Mouse (Mus musculus): ENCODE measurements at regions not wholly inside any gene's neighbourhood (a gene's known extent, or its start where the extent isn't known, plus 50 kb on each side); places are given as distances from the start of the nearest gene placed in this dataset.

DNA sequence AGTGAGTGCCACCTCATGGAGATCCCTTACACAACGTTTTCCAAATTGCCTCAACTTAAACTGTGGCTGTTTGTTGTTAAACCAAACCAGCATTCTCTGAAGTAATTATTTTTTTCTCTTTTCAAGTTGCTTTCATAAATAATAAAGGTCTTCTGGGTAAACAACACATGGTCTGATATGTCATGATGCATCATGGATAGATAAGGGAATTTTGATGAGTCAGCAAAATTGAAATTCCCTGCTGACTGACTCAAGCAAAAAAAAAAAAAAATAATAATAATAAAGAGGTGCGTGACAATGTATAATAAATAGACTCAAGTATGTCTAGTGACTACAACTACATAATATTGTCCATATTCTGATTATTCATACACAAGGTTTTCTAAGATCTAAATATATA lies 201.8 kb downstream of the Adgb start:
- Histone ChIP-seq H3K27ac (no peak overlapping the region), H3K4me2 (no peak overlapping the region), H3K27me3 (no peaks in the 10 kb centered on the region), H3K4me3 (replicated peaks) (no peak overlapping the region), H3K9ac (no peak overlapping the region), H3K36me3 (no peaks in the 10 kb centered on the region), H3K9me3 (replicated peaks) (no peaks in the 10 kb centered on the region), H3K4me1 (no peaks in the 10 kb centered on the region)
- no peak for ATAC-seq (replicated peaks; ENCODE audit: low FRiP score)
- WGBS = 85% methylated on average over 2 of the region's 2 CpGs

DNA sequence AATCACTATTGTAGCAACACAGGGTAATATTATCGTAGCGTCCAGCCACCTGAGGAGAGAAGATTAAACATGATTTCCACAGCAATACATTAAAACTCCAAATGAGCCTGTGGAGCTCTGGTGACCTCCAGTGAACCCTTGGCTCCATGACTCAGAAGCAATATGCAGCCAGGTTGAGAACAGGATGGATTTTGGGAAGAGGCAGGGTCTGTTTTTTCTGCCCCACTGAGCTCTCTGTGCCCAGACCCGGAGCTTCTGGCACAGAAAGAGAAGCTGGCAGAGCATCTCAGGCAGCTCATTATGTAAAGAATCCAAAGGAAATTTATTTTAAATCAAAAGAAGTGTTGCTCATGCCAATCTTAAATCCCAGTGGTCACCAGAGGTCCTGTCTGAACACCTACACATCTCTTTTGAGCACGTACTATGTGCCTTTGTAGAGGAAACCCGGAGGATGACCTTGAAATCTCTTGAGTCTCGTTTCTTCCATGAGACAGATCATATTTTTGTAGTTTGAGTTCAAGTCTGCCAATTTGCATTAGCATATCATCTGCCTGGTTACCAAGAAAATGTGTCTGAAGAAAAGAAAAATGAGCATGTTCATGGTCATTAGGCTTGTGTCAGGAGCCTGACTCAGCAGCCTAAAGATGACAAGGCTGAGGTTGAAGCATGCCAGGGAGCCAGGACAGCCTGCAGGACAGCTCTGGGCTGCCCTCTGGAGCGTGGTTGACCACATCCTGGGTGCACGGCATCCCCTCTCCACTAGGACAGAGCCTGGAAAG lies 219.4 kb downstream of the Adgb start:
- H3K36me3 ChIP-seq = no peaks in the 10 kb centered on the region
- no peak overlapping the region for H3K4me3 ChIP-seq (replicated peaks)
- no peaks in the 10 kb centered on the region for H3K4me1 ChIP-seq
- no peaks in the 10 kb centered on the region for H3K9me3 ChIP-seq (replicated peaks)
- WGBS = 79% methylated on average over 8 of the region's 8 CpGs
- H3K27me3 ChIP-seq = no peaks in the 10 kb centered on the region
- H3K27ac ChIP-seq = no peak overlapping the region
- no peak overlapping the region for H3K4me2 ChIP-seq
- H3K9ac ChIP-seq = no peak overlapping the region
- no peak for ATAC-seq (replicated peaks; ENCODE audit: low FRiP score)

DNA sequence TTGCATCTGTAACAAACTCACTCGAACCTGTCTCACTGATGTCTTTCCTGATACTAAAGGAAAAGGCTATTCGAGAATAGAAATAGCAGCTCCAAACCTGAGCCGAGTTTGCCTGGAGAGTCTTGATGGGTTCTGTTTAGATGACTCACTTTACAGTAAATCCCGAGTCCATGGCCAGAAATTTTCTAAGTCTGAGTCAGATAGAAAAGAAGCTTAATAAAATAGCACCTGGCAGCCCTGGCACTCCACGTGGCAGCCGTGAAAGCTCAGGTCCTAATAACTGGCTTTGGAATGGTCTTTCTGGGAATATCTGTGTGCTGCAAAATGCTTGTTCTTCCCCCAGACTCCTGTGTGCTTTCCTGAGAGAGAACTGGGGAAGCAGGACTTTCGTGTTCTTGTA lies 220.0 kb downstream of the Adgb start:
- ATAC-seq (replicated peaks; ENCODE audit: low FRiP score) = no peak
- no peak overlapping the region for H3K27ac ChIP-seq
- no peaks in the 10 kb centered on the region for H3K27me3 ChIP-seq
- H3K9me3 ChIP-seq (replicated peaks) = no peaks in the 10 kb centered on the region
- 80% methylated on average over 7 of the region's 7 CpGs for WGBS
- H3K4me3 ChIP-seq (replicated peaks) = no peak overlapping the region
- H3K36me3 ChIP-seq = no peaks in the 10 kb centered on the region
- H3K4me2 ChIP-seq = no peak overlapping the region
- no peak overlapping the region for H3K9ac ChIP-seq
- no peaks in the 10 kb centered on the region for H3K4me1 ChIP-seq

DNA sequence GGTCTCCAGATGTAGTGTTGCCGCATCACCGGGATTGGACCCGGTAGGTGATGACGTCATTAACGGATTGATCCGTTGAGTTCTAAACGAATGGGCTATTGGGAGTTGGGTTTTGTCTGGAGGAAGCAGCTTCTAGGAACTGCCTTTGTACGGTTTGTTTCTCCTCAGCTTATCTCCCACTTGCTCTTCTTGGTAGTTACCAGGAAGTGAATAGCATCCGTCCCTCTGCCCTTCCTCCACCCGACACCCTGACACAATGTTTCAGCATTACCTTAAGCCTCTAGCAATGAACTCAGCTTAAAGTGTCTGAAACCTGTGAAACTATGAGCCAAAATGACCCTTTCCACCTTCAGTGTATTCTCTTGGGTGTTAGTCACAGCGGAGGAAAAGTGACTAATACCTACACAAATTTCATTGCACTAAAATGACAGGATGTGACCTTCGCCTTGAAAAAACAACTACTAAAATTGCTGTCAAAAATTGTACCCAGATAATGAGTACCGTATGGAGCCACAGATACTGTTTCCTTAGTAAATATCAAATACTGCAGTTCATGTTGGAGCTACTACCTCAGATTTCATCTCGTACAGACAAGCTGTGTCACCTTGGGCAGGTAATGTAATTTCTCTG lies 237.1 kb downstream of the Adgb start:
- Histone ChIP-seq H3K9me3 (replicated peaks) (no peaks in the 10 kb centered on the region), H3K9ac (no peak overlapping the region), H3K27ac (no peak overlapping the region), H3K4me1 (no peaks in the 10 kb centered on the region), H3K27me3 (no peaks in the 10 kb centered on the region), H3K4me2 (no peak overlapping the region), H3K4me3 (replicated peaks) (no peak overlapping the region), H3K36me3 (no peaks in the 10 kb centered on the region)
- ATAC-seq (replicated peaks; ENCODE audit: low FRiP score) = no peak
- WGBS = 80% methylated on average over 14 of the region's 14 CpGs

DNA sequence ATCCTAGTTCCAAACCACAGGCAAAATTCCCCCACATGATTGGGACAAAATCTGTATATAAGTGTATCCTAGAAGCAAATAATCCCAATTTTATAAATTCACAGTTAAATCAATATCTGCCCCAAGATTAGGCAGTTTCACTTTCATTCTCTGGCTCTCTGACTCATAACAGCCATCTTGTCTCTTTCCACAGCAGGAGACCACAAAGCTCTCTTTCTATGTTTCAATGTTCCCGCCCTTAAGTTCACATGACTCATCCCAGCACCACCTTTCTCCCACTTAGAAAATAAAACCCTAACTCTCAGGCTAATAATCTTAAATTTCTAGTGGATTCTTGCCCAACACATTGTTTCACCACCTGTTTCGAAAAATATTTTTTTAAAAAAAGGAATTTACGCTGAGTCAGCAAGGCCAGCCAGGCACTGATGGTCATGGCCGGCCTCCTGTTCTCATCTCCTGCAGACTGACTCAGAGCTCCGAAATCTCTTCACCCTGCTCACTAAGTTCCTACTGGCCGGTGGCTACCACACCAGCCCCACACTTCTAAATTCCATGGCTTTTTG lies 247.5 kb downstream of the Adgb start:
- H3K4me3 ChIP-seq (replicated peaks) = no peak overlapping the region
- no peak overlapping the region for H3K9ac ChIP-seq
- ATAC-seq (replicated peaks; ENCODE audit: low FRiP score) = no peak
- H3K36me3 ChIP-seq = no peaks in the 10 kb centered on the region
- H3K9me3 ChIP-seq (replicated peaks) = no peaks in the 10 kb centered on the region
- no peak overlapping the region for H3K4me2 ChIP-seq
- H3K27ac ChIP-seq = no peak overlapping the region
- H3K4me1 ChIP-seq = no peaks in the 10 kb centered on the region
- no peaks in the 10 kb centered on the region for H3K27me3 ChIP-seq
- WGBS = 96% methylated on average over 6 of the region's 6 CpGs

DNA sequence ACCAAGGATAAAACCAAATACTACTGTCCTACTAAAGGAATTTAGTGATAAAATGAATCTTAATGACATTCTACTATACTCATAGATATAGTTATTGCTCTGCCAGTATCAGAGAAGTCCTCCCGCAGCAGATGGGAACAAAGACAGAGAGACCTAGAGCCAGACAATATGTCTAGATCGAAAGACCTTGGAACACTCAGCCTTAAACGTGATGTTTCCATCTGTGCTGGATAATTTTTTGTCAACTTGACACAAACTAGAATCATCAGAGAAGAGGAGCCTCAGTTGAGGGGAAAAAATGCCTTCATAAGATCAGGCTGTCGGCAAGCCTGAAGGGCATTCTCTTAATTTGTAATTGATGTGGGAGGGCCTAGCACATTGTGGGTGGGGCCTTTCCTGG lies 252.4 kb downstream of the Adgb start:
- Histone ChIP-seq H3K27ac (no peak overlapping the region), H3K9ac (no peak overlapping the region), H3K4me2 (no peak overlapping the region), H3K36me3 (no peaks in the 10 kb centered on the region), H3K4me1 (no peaks in the 10 kb centered on the region), H3K27me3 (no peaks in the 10 kb centered on the region), H3K9me3 (replicated peaks) (no peaks in the 10 kb centered on the region), H3K4me3 (replicated peaks) (no peak overlapping the region)
- ATAC-seq (replicated peaks; ENCODE audit: low FRiP score) = no peak
- 90% methylated on average over 4 of the region's 4 CpGs for WGBS

DNA sequence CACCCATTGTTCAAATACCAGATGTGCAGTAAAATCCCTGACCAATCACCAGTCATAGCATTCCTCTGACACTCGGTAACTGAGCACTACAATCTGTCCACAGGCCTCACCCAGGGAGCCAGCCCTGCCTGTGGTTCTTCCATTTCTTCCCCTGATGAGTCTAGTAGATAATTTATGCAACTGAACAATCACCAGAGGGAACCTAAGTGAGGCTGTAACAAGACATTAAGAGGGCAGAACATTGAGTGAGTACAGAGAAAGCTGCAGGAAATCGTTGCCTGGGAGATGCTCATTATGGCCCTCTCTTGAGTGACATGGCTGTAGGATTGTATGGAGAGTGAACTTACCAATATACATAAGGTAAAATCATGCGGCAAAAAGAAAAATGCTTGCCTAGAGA lies 255.2 kb downstream of the Adgb start:
- Histone ChIP-seq H3K4me2 (no peak overlapping the region), H3K27me3 (no peaks in the 10 kb centered on the region), H3K9me3 (replicated peaks) (no peaks in the 10 kb centered on the region), H3K36me3 (no peaks in the 10 kb centered on the region), H3K9ac (no peak overlapping the region), H3K27ac (no peak overlapping the region), H3K4me3 (replicated peaks) (no peak overlapping the region), H3K4me1 (no peaks in the 10 kb centered on the region)
- WGBS = 82% methylated on average over 3 of the region's 3 CpGs
- ATAC-seq (replicated peaks; ENCODE audit: low FRiP score) = no peak

DNA sequence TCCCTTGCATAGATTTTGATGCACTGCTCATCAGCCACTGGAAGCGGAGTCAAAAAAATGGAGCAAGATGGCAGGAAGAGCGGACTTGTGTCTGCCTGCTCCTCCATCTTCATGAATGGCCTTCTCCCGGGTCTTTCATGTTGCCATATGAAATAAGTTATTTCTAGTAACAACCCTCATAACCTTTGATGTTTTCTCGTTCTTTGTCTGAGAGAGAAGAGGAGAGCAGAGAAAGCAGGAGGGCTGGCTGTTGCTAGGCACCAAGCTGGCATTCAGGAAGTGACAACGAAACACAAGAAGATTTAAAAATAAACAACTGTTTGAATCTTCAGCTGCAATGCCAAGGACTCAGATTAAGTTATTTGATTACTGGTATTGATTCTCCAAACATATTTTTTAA lies 256.8 kb downstream of the Adgb start:
- 67% methylated on average over 5 of the region's 5 CpGs for WGBS
- Histone ChIP-seq H3K4me3 (replicated peaks) (no peak overlapping the region), H3K27me3 (no peaks in the 10 kb centered on the region), H3K9me3 (replicated peaks) (no peaks in the 10 kb centered on the region), H3K36me3 (no peaks in the 10 kb centered on the region), H3K27ac (no peak overlapping the region), H3K9ac (no peak overlapping the region), H3K4me1 (no peaks in the 10 kb centered on the region), H3K4me2 (no peak overlapping the region)
- no peak for ATAC-seq (replicated peaks; ENCODE audit: low FRiP score)

DNA sequence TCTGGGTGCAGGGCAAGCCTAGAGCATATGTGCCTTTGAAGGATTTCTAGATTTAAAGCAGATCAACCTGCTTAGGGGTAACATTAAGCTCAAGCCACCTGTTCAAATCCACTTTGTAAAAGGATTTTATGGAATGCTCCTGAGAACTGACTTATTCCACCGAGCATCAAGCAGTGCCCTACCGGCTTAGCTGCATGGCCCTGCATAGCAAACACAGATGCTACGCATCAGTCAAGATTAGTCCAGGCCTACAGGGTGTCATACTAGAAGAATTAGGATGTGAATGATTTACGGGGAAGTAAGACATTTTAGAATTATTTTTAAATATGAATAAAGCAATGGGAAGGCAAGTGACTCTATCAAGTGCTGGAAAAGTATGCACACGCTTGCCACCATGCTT lies 263.8 kb downstream of the Adgb start:
- H3K4me2 ChIP-seq = no peak overlapping the region
- no peak overlapping the region for H3K27ac ChIP-seq
- H3K27me3 ChIP-seq = no peaks in the 10 kb centered on the region
- WGBS = 83% methylated on average over 5 of the region's 5 CpGs
- no peak for ATAC-seq (replicated peaks; ENCODE audit: low FRiP score)
- no peak overlapping the region for H3K9ac ChIP-seq
- H3K36me3 ChIP-seq = no peaks in the 10 kb centered on the region
- H3K4me1 ChIP-seq = no peaks in the 10 kb centered on the region
- no peak overlapping the region for H3K4me3 ChIP-seq (replicated peaks)
- no peaks in the 10 kb centered on the region for H3K9me3 ChIP-seq (replicated peaks)

DNA sequence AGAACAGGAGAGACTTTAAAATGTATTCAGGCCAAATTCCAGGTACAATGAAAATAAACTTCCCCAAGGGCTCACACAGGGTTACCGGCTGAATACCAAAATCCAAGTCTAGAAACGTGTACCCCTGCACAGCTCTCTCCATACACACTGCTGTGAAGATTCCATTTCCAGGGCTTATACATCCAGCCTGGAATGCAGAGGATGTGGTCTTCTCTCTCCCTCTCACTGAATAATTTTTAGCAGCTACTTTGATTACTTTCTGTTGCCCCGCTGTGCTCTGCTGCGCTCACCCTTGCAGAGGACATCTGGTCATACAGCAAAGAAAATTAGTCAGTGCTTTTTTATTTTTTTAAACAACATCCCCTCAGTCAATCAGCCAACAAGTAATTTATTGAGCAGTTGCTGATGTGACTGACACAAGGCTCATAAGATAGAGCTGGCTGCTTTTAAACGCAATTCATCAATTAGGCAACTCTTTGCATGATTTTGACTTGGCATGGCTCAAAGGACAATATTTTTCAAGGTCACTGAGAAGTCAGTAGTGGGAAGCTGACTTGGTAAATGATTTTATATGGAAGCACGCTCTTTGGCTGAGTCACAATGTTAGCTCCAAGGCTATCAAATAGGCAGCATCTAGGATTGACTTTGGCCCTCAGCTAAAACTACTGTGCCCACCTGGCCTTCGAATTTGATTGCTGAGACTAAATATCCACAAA lies 266.2 kb downstream of the Adgb start:
- no peak overlapping the region for H3K27ac ChIP-seq
- ATAC-seq (replicated peaks; ENCODE audit: low FRiP score) = no peak
- WGBS = 70% methylated on average over 7 of the region's 7 CpGs
- no peaks in the 10 kb centered on the region for H3K36me3 ChIP-seq
- no peak overlapping the region for H3K4me3 ChIP-seq (replicated peaks)
- H3K9me3 ChIP-seq (replicated peaks) = no peaks in the 10 kb centered on the region
- no peak overlapping the region for H3K9ac ChIP-seq
- H3K4me1 ChIP-seq = no peaks in the 10 kb centered on the region
- H3K27me3 ChIP-seq = no peaks in the 10 kb centered on the region
- H3K4me2 ChIP-seq = no peak overlapping the region

DNA sequence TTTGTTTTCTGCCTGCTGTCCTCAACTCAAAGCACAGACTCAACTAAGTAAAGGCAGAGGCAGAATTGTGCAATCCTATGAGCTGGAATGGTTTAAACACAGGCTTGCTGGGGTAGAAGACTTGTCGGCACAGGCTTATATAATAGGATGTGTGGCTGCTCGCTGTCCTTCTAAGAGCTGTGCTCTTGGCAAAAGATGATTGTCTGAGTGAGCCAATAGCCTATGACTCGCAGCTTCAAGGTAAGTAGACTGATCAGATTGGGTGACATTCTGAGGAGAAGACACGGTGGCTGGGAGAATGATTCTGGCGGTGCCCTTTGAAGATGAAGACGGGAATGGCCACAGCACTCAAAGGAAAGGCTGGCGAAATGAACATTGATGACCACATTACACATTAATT lies 268.1 kb downstream of the Adgb start:
- Histone ChIP-seq H3K27ac (no peak overlapping the region), H3K36me3 (no peaks in the 10 kb centered on the region), H3K4me1 (no peaks in the 10 kb centered on the region), H3K27me3 (no peaks in the 10 kb centered on the region), H3K4me2 (no peak overlapping the region), H3K9me3 (replicated peaks) (no peaks in the 10 kb centered on the region), H3K9ac (no peak overlapping the region), H3K4me3 (replicated peaks) (no peak overlapping the region)
- ATAC-seq (replicated peaks; ENCODE audit: low FRiP score) = no peak
- WGBS = 88% methylated on average over 7 of the region's 7 CpGs

DNA sequence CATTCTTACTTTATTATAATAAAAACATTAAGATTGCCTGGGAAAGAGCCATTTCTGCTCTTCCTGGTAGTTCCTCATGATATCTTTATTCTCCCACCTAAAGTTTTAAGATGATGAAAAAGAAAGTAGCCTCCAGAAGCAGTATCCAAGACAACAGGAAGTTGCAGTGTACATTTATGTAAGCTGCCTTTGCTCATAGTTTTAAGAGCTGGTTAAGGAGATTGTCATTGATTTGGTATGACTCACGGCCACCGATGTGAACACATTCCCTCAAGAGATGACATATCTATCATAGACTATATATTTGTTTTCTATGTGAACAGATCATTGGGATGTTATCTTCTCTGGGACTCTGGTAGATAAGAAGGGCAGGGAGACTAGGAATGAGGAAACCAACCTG lies 281.8 kb downstream of the Adgb start:
- Histone ChIP-seq H3K27ac (no peak overlapping the region), H3K36me3 (no peaks in the 10 kb centered on the region), H3K9ac (no peak overlapping the region), H3K4me1 (peaks cover 2% of the 10 kb centered on the region; the same call in 1 of the 2 replicates), H3K27me3 (no peaks in the 10 kb centered on the region), H3K4me3 (replicated peaks) (no peak overlapping the region), H3K4me2 (no peak overlapping the region), H3K9me3 (replicated peaks) (no peaks in the 10 kb centered on the region)
- no peak for ATAC-seq (replicated peaks; ENCODE audit: low FRiP score)
- WGBS = 86% methylated on average over 2 of the region's 2 CpGs
